Mouse (Mus musculus) regulatory T cell (primary cell): Measurements from ENCODE around the gene Prelp.

ENCODE experiments used
- in situ Hi-C: fragments of 300-600 bp; cut with MboI, MseI; formaldehyde crosslinking; loops from one replicate; pipeline ENCODE4 v1.15.1; 2025; ENCODE audit warnings: high pct_unique_total_duplicates

Prelp gene

GRCm38 (mm10) chr1:133900825-133901224, 20.4 kb downstream of the Prelp start:
- in situ Hi-C loops, result no loop called here

GRCm38 (mm10) chr1:133899043-133899542, 22.1 kb downstream of the Prelp start:
- in situ Hi-C loops, result loop anchor here (5.0 kb wide), 1 partner anchor 162 kb away; no protein-coding TSS in a partner anchor

- in situ Hi-C loops, result loop anchor here (5.0 kb wide), 1 partner anchor 160 kb away; no protein-coding TSS in a partner anchor
Measured at GRCm38 (mm10) chr1:133897293-133897692, 23.9 kb downstream of the Prelp start.

GRCm38 (mm10) chr1:133891489-133891888, 29.7 kb downstream of the Prelp start:
- in situ Hi-C loops, result no loop called here

GRCm38 (mm10) chr1:133889949-133890598, 31.1 kb downstream of the Prelp start:
- in situ Hi-C loops, result no loop called here

GRCm38 (mm10) chr1:133887538-133888250, 33.5 kb downstream of the Prelp start:
- in situ Hi-C loops, result no loop called here

- in situ Hi-C loops, result no loop called here
Measured at GRCm38 (mm10) chr1:133887044-133887443, 34.2 kb downstream of the Prelp start.

GRCm38 (mm10) chr1:133886431-133886830, 34.8 kb downstream of the Prelp start:
- in situ Hi-C loops, result no loop called here

- in situ Hi-C loops, result no loop called here
Measured at GRCm38 (mm10) chr1:133885811-133886210, 35.4 kb downstream of the Prelp start.

GRCm38 (mm10) chr1:133884746-133885145, 36.5 kb downstream of the Prelp start:
- in situ Hi-C loops, result no loop called here

GRCm38 (mm10) chr1:133884090-133884489, 37.1 kb downstream of the Prelp start:
- in situ Hi-C loops, result no loop called here

- in situ Hi-C loops, result no loop called here
Measured at GRCm38 (mm10) chr1:133882283-133883217, 38.7 kb downstream of the Prelp start.

- in situ Hi-C loops, result no loop called here
Measured at GRCm38 (mm10) chr1:133881813-133882212, 39.4 kb downstream of the Prelp start.

GRCm38 (mm10) chr1:133878825-133879423, 42.3 kb downstream of the Prelp start:
- in situ Hi-C loops, result no loop called here

GRCm38 (mm10) chr1:133876936-133877335, 44.3 kb downstream of the Prelp start:
- in situ Hi-C loops, result no loop called here

GRCm38 (mm10) chr1:133873086-133873813, 48.0 kb downstream of the Prelp start:
- in situ Hi-C loops, result no loop called here

- in situ Hi-C loops, result no loop called here
Measured at GRCm38 (mm10) chr1:133871241-133871640, 50.0 kb downstream of the Prelp start.

- in situ Hi-C loops, result no loop called here
Measured at GRCm38 (mm10) chr1:133869221-133869620, 52.0 kb downstream of the Prelp start.

GRCm38 (mm10) chr1:133863257-133863997, 57.8 kb downstream of the Prelp start:
- in situ Hi-C loops, result no loop called here

- in situ Hi-C loops, result no loop called here
Measured at GRCm38 (mm10) chr1:133861028-133861427, 60.2 kb downstream of the Prelp start.
